In genomic region chr11:116580031-116580652, GRCm38 (mm10) we compare ENCODE assay signal across 8 mouse cellular contexts. TPM values are rescaled to one million over a fixed set of nuclear protein-coding genes. Genes with fewer than 3 reads are reported as not detected.
A peak's percentile ranks its signal among the peaks of the same experiment; 100 is the strongest.
DNase-seq lines count a peak whose midpoint lies in the region; ATAC-seq and TF ChIP-seq lines count a peak whose summit lies in the region.

No protein-coding gene starts in this region.

- no peak for TF ChIP-seq POLR2A in cortical plate, adult 2 months (IDR thresholded peaks at IDR 0.05; ENCODE audit: extremely low read depth, insufficient read depth, low read length)

- no peak overlapping the region for H3K9ac ChIP-seq in lung, postnatal 0 days (replicated peaks; ENCODE audit: low read depth)
- peak overlapping the region; percentile 93 for H3K9ac ChIP-seq in intestine, embryonic 16.5 days (ENCODE audit: low read depth, low read length)
- H3K9ac ChIP-seq in neural tube, embryonic 14.5 days (replicated peaks; ENCODE audit: low read depth, low read length): peak overlapping the region; percentile 96

- no peak overlapping the region for H3K27ac ChIP-seq in lung, postnatal 0 days (ENCODE audit: low read length)
- H3K27ac ChIP-seq in cortical plate, adult 2 months (ENCODE audit: insufficient read depth, low read length): peak overlapping the region; percentile 68
- no peak overlapping the region for H3K27ac ChIP-seq in intestine, embryonic 16.5 days (ENCODE audit: low read length)
- H3K27ac ChIP-seq in neural tube, embryonic 14.5 days (ENCODE audit: low read depth, low read length): peak overlapping the region; percentile 96

- DNase-seq in lung, postnatal 0 days (ENCODE audit: low spot score): no peak
- no peak for DNase-seq in lung, postnatal 4 days
- no peak for DNase-seq in cerebellum, adult 8-10 months
- DNase-seq in kidney, adult 9 months: no peak
- DNase-seq in thymus, adult 18-20 months: no peak

- H3K9me3 ChIP-seq in lung, postnatal 0 days (ENCODE audit: low read length): no peaks in the 10 kb centered on the region
- no peaks in the 10 kb centered on the region for H3K9me3 ChIP-seq in intestine, embryonic 16.5 days (ENCODE audit: control insufficient read depth, low read length)
- no peaks in the 10 kb centered on the region for H3K9me3 ChIP-seq in neural tube, embryonic 14.5 days (ENCODE audit: control insufficient read depth, low read length)

- TF ChIP-seq EP300 in lung, postnatal 0 days (IDR thresholded peaks at IDR 0.05): no peak

- peak overlapping the region; percentile 98 for H3K4me2 ChIP-seq in lung, postnatal 0 days (replicated peaks; ENCODE audit: low read depth, low read length)
- H3K4me2 ChIP-seq in intestine, embryonic 16.5 days (ENCODE audit: low read depth, low read length): peak overlapping the region; percentile 86
- H3K4me2 ChIP-seq in neural tube, embryonic 14.5 days (ENCODE audit: low read depth, low read length): peak overlapping the region; percentile 56

- H3K36me3 ChIP-seq in lung, postnatal 0 days (ENCODE audit: insufficient read depth, low read length): no peaks in the 10 kb centered on the region
- H3K36me3 ChIP-seq in intestine, embryonic 16.5 days (ENCODE audit: control insufficient read depth, insufficient read depth, low read length): no peaks in the 10 kb centered on the region
- no peaks in the 10 kb centered on the region for H3K36me3 ChIP-seq in neural tube, embryonic 14.5 days (ENCODE audit: control insufficient read depth, insufficient read depth, low read length)

- TF ChIP-seq CTCF in lung, postnatal 0 days (IDR thresholded peaks at IDR 0.05): no peak
- no peak for TF ChIP-seq CTCF in cortical plate, adult 2 months (IDR thresholded peaks at IDR 0.05; ENCODE audit: extremely low read depth, insufficient read depth, low read length)

- ATAC-seq in lung, postnatal 0 days: no peak
- ATAC-seq in intestine, embryonic 16.5 days: no peak; the same call in 1 of the 2 replicates
- ATAC-seq in neural tube, embryonic 14.5 days (ENCODE audit: low read depth): 0 out of 2 replicates have a peak, but pooled peaks have one; percentile 6

- 27% methylated on average over 10 of the region's 10 CpGs for WGBS in lung, postnatal 0 days
- 26% methylated on average over 10 of the region's 10 CpGs for WGBS in intestine, embryonic 16.5 days
- 15% methylated on average over 10 of the region's 10 CpGs for WGBS in neural tube, embryonic 14.5 days

- no peaks in the 10 kb centered on the region for H3K27me3 ChIP-seq in lung, postnatal 0 days (replicated peaks; ENCODE audit: insufficient read depth, low read length)
- no peaks in the 10 kb centered on the region for H3K27me3 ChIP-seq in intestine, embryonic 16.5 days (replicated peaks; ENCODE audit: control insufficient read depth, insufficient read depth, low read length)
- no peaks in the 10 kb centered on the region for H3K27me3 ChIP-seq in neural tube, embryonic 14.5 days (ENCODE audit: control insufficient read depth, insufficient read depth, low read length)

- H3K4me3 ChIP-seq in lung, postnatal 0 days (ENCODE audit: low read depth, low read length): peak overlapping the region; percentile 79
- peak overlapping the region; percentile 73 for H3K4me3 ChIP-seq in cortical plate, adult 2 months (ENCODE audit: insufficient read depth, low read length)
- H3K4me3 ChIP-seq in intestine, embryonic 16.5 days (ENCODE audit: low read length): peak overlapping the region; percentile 98
- peak overlapping the region; percentile 100 for H3K4me3 ChIP-seq in neural tube, embryonic 14.5 days (ENCODE audit: low read depth, low read length)

- peaks cover 6% of the 10 kb centered on the region; the same call in 1 of the 2 replicates for H3K4me1 ChIP-seq in lung, postnatal 0 days (ENCODE audit: insufficient read depth, low read depth, low read length)
- H3K4me1 ChIP-seq in cortical plate, adult 2 months (ENCODE audit: control insufficient read depth, insufficient read depth, low read length): peaks cover 11% of the 10 kb centered on the region
- peaks cover 8% of the 10 kb centered on the region for H3K4me1 ChIP-seq in intestine, embryonic 16.5 days (ENCODE audit: control insufficient read depth, insufficient read depth, low read length)
- H3K4me1 ChIP-seq in neural tube, embryonic 14.5 days (ENCODE audit: control insufficient read depth, insufficient read depth, low read length): peaks cover 37% of the 10 kb centered on the region

RNA-seq across cellular contexts. Expression of gene Ube2o, which starts 1.1 kb away (rescaled TPM):
- 9.1 and 9.8 TPM in 2 replicates for polyA plus RNA-seq in lung, postnatal 0 days (2015; fragmentation: Nextera tagmentation; extraction: Ambion mirVana)
- 88.6 and 90.1 TPM in 2 replicates for polyA plus RNA-seq in cortical plate, adult 2 months (2012; rRNA removed)
- polyA plus RNA-seq in intestine, embryonic 16.5 days (2015; fragmentation: Nextera tagmentation; extraction: Ambion mirVana): 3.1 and 3.7 TPM in 2 replicates
- 26.2 and 30.2 TPM in 2 replicates for polyA plus RNA-seq in neural tube, embryonic 14.5 days (2014; fragmentation: Nextera tagmentation; extraction: Ambion mirVana)

RNA-seq across cellular contexts. Expression of gene Aanat, which starts 6.1 kb away (rescaled TPM):
- polyA plus RNA-seq in lung, postnatal 0 days (2015; fragmentation: Nextera tagmentation; extraction: Ambion mirVana): 0.26 TPM in 1 of 2 replicates, not detected in the other
- 1.5 and 2.3 TPM in 2 replicates for polyA plus RNA-seq in cortical plate, adult 2 months (2012; rRNA removed)
- not detected in 2 replicates for polyA plus RNA-seq in intestine, embryonic 16.5 days (2015; fragmentation: Nextera tagmentation; extraction: Ambion mirVana)
- 0.26 and 0.40 TPM in 2 replicates for polyA plus RNA-seq in neural tube, embryonic 14.5 days (2014; fragmentation: Nextera tagmentation; extraction: Ambion mirVana)

RNA-seq across cellular contexts. Expression of gene Rhbdf2, which starts 46.7 kb away (rescaled TPM):
- polyA plus RNA-seq in lung, postnatal 0 days (2015; fragmentation: Nextera tagmentation; extraction: Ambion mirVana): 23.5 and 27.9 TPM in 2 replicates
- 1.8 and 2.1 TPM in 2 replicates for polyA plus RNA-seq in cortical plate, adult 2 months (2012; rRNA removed)
- 10.8 and 11.9 TPM in 2 replicates for polyA plus RNA-seq in intestine, embryonic 16.5 days (2015; fragmentation: Nextera tagmentation; extraction: Ambion mirVana)
- polyA plus RNA-seq in neural tube, embryonic 14.5 days (2014; fragmentation: Nextera tagmentation; extraction: Ambion mirVana): 0.52 and 1.1 TPM in 2 replicates

RNA-seq across cellular contexts. Expression of gene Sphk1, which starts 49.4 kb away (rescaled TPM):
- 38.6 and 56.3 TPM in 2 replicates for polyA plus RNA-seq in lung, postnatal 0 days (2015; fragmentation: Nextera tagmentation; extraction: Ambion mirVana)
- polyA plus RNA-seq in cortical plate, adult 2 months (2012; rRNA removed): 5.3 and 7.6 TPM in 2 replicates
- 3.9 and 5.2 TPM in 2 replicates for polyA plus RNA-seq in intestine, embryonic 16.5 days (2015; fragmentation: Nextera tagmentation; extraction: Ambion mirVana)
- 0.54 and 3.6 TPM in 2 replicates for polyA plus RNA-seq in neural tube, embryonic 14.5 days (2014; fragmentation: Nextera tagmentation; extraction: Ambion mirVana)

Comparison
In these comparisons a context has a peak if more than half of its experiments do, and no peak if none do; other contexts are left out.
1. H3K27ac ChIP-seq: peak in cortical plate, adult 2 months (single experiment) and neural tube, embryonic 14.5 days (single experiment); none in lung, postnatal 0 days (single experiment) and intestine, embryonic 16.5 days (single experiment).
2. Peak in every context shown above with its lines, with median percentiles within 50 percentile points of each other: H3K4me2 ChIP-seq and H3K4me3 ChIP-seq.